ENCODE assay signal across 12 mouse cellular contexts in genomic region chr6:55272952-55273351, GRCm38 (mm10).
A peak's percentile ranks its signal among the peaks of the same experiment; 100 is the strongest.
DNase-seq lines count a peak whose midpoint lies in the region; ATAC-seq lines count a peak whose summit lies in the region.
"Had no signal": no experiment of that assay in that cellular context is flagged by ENCODE, and none has a peak within 500 bp of the region (broad histone marks: within the 10 kb centered on the region; RNA-seq: fewer than 3 reads in every experiment).

No protein-coding gene starts in this region.

- peak; percentile 11 for DNase-seq in adrenal gland, adult 8-10 months
- DNase-seq in adrenal gland, postnatal 14 days: no peak
- peak; percentile 16 for DNase-seq in kidney, adult 9 months
- DNase-seq in kidney, adult 8-10 months: no peak
- DNase-seq in cerebellum, adult 11-12 months: peak; percentile 93
- no peak for DNase-seq in thymus, postnatal 4 days
- DNase-seq in spleen, postnatal 10 days (ENCODE audit: low spot score in 2 of 2): no peak
- DNase-seq: gastrocnemius, postnatal 36 days; liver, embryonic 13.5 days; right cerebral cortex, postnatal 25 days had no signal

- ATAC-seq in megakaryocyte-erythroid progenitor cell, adult 5-6 weeks (replicated peaks; ENCODE audit: low FRiP score, low TSS enrichment, poor library complexity, severe bottlenecking): peak; percentile 38; the same call in 1 of the 2 replicates
- ATAC-seq: inflammation-experienced regulatory T-cells, adult 6 months had no signal

Comparison
In these comparisons a context has a peak if more than half of its experiments do, and no peak if none do; other contexts are left out.
1. DNase-seq: peak in adrenal gland, adult 8-10 months (single experiment), kidney, adult 9 months (single experiment) and cerebellum, adult 11-12 months (single experiment); none in adrenal gland, postnatal 14 days (single experiment), kidney, adult 8-10 months (0 of 2), thymus, postnatal 4 days (single experiment) and spleen, postnatal 10 days (0 of 2).